Mouse (Mus musculus): ENCODE results near the gene Fbxo48.

The Fbxo48 gene

DNA sequence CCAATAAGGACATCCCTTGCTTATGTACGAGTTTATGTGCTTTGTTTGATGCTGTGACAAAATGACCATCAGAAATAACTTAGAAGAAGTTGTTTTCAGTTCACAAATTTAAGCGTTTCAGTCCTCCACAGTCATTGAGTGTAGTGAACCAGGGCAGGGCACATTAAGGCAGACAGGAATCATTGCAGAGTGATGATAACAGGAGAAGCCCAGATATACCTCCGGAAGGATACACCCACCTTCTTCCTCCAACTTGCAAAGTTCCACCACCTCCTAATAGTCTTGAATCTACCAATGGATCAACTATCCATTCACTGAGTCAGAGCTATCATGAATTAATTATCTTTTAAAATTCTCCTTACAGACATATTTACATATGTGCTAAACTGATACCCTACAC lies 20.9 kb downstream of the Fbxo48 start:
- DNase-seq (ENCODE audit: low spot score in 2 of 2) = no peak

DNA sequence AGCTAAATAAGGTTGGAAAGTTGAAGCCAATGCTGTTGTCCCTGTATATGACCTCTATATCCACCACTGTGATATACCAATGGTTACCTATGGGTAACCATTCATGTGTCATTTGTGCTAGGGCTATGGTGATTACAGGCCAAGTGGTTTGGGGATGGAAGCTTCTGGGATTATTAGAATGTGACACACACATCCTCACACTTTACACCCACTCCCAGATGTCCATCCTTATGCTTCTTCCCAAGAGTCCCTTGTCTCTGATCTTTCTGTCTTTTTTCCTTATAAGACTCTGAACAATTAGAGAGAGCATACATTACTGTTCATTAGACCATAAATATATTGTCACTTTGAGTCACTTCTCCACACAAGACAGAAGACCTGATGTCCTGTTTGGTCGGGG lies 21.9 kb downstream of the Fbxo48 start:
- no peak for DNase-seq (ENCODE audit: low spot score in 2 of 2)

DNA sequence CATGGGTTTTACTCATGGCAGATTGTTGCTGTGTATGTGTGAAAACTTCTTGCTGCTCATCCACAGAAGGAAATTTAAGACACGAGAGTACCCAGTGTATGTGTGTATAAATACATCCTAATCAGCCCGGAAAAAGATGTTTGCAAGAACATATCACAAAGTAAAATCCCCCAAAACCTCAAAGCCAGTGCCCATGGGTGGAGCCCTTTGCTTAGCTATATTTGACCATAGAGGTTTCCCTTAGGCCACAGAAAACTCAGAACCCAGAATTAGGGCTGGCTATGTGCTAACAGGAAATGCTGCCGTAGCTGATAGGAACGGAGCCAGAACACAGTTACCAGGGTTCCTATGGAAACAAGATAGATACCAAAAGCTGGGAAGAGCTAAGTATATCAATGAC lies 25.8 kb downstream of the Fbxo48 start:
- no peak for DNase-seq (ENCODE audit: low spot score in 2 of 2)

DNA sequence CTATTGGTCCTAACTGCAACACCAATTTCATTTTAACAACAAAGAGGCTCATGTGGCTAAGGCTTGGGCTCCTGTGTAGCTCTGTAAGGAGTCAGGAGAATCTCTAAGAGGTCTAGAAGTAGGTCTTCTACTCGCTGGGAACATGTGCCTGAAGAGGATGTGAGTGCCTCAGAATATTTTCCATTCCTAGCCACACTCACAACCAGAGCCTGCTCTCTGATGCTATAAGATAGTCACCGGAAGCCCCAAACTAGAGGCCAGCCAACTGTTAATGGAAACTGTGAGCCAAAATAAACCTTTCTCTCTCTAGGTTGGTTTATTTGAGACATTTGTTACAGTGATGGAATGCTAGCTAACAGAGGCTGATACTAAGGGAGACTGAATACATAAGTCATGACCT lies 26.4 kb downstream of the Fbxo48 start:
- no peak for DNase-seq (ENCODE audit: low spot score in 2 of 2)

DNA sequence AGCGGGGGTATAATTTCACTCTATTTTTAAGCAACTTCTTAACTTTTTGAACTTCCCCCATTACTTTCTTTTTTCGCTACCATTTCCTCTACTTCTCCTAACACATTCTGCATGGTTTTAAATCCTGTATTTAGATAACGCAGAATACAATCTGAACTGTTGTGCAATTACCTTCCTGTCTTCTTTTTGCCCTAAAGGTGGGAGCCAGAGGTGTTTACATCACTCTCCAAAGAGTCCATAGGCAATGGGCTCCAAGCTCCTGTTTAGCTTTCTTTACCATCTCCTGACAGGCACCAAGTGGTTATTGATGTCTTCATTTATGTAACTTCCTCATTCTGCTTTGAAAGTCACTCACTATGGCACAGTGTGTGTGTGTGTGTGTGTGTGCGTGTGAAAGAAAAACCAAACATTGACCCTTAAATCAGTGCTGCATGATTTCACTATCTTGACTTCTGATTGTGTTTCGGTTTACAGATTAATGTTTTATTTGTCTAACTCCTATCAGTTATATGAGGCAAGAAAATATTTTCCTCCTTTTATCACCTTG lies 27.1 kb downstream of the Fbxo48 start:
- DNase-seq (ENCODE audit: low spot score in 2 of 2) = no peak

DNA sequence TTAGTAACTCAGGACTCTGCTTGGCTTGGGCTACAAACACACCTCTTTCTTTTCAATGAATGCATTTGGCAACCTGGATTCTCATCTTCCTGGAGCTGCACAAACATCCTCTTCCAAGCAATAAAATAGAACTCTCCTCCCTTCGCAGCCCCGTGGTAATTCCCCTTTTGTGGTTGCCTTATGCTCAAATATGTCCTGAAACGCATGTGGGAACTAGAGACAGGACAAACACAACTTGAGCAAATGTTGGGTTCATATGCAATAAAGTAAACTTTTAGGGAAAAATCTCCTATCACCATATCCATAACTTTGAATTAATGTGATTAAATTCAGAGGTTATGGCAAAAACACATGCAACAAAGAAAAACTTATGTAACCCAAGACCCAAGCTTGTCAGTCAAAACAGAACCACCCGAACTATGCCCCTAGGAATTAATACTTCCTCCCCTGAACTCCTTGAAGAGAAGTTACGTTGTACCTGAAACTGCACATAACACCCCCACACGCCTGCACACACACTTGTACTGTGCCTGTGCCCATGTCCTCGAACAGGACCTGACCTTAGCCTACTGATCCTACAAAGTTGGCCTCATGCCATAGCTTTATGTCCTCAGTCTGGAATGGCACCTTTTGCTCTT lies 35.5 kb downstream of the Fbxo48 start:
- DNase-seq (ENCODE audit: low spot score in 2 of 2) = no peak

DNA sequence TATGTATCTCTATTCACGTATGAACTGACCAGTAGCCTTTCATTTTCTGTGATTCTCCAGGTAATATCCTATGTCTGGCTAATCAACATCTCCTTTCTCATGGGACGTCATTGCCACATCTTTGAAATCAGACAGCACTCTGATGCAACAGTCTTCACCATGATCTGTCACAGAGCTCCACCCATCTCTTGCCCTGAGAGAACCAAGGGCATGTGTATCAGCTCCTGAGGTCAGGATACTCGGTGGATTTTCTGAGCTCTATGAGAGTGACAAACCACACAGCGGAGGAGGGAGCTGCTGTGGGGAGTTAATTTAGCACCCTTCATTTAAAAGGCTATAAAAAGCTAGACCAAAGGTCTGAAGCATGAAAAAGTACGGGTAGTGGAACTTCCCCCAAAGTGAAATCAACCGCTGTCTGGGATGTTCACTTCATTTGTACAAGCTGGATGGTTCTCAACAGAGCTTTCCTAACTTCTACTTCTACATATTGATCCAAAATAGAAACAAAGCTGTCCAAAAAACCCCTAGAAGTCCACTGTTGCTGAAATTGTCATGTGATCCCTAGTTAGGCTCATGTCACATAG lies 36.7 kb downstream of the Fbxo48 start:
- no peak for DNase-seq (ENCODE audit: low spot score in 2 of 2)

DNA sequence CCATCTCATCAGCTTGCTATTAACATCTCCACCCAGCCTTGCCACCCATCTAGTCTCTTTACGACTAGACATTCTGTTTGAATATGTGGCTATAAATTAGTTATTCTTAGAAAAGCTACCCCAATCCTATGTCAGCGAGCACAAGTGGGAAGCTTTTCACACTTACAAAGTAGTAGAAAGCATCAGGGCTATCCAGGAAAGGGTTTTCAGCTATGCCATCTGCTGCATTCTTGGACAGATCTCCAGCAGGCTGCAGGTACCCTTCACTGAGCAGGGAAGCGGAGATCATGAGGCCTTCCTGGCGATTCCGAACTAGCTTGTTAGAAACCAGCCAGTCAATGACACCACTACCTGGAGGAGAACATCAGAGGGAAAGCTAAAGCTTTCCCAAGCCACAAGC lies 38.7 kb downstream of the Fbxo48 start:
- no peak for DNase-seq (ENCODE audit: low spot score in 2 of 2)

DNA sequence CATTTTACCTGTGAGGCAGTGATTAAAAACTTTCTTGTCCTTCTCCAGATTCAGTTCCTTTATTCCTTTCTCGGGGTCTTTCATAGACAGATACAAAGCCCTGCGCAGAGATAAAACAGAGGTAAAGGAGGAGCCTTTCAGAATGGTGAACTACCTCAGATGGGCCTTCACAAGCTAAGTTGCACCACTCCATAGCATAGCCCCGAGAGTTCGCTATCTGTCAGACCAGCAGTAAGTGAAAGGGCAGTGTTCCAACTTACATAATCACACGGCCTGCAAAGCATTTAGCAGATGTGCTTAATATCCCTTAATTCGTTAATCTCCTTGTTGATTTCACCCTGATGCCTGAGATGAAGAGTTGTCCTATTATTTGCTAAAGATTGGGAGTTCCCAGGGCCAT lies 41.7 kb downstream of the Fbxo48 start:
- DNase-seq (ENCODE audit: low spot score in 2 of 2) = no peak

DNA sequence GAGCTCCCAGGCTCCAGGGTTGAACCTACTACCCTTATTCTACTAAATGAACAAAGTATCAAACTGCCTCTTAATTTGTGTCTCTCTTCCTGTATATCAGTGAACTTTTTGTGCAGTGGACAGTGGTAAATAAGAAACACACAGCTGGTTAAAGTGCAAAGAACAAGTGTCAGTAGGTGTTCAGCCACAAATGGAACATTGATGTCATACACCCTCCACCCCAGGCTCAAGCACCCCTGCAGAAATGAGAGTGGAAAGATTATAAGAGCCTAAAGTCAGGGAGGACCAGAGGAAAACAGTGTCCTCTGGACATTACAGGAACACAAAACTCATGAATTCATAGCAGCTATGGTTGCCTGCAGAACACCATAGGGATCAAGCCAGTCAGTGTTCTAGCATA lies 45.6 kb downstream of the Fbxo48 start:
- DNase-seq (ENCODE audit: low spot score in 2 of 2) = no peak

DNA sequence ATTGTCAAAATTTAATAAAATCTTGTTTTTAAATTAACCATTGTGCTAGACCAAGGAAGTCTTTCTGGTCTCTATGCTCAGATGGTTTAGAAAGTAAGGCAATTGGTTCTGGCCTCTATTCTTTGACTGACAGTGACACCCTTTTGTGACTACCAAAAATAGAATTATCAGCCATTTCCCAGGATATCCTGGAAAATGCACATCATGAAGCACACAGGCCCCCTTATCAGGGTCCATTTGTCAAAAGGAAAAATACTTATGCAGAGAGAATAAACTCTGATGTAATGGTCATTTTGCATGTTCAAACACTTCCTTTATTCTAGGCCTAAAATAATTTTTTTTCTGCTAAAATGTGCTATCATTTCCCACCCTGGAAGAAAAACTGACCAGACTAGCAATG lies 46.3 kb downstream of the Fbxo48 start:
- DNase-seq (ENCODE audit: low spot score in 2 of 2) = no peak

DNA sequence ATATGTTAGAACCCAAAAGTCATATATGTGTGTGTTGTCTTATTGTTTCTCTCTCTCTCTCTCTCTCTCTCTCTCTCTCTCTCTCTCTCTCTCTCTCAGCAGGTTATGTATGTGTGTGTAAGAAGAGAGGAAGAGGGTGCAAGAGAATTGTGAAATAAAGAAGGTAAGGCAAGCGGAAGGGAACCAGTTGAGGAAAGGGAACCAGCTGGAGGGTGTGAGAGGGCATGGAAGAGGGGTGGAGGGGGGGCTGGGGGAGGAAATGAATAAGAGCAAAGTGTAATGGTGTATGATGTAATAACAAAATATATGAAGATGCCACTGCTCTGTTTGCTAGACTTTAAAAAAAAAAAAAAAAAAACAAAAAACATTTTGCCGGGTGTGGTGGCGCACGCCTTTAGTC lies 48.2 kb downstream of the Fbxo48 start:
- no peak for DNase-seq (ENCODE audit: low spot score in 2 of 2)

DNA sequence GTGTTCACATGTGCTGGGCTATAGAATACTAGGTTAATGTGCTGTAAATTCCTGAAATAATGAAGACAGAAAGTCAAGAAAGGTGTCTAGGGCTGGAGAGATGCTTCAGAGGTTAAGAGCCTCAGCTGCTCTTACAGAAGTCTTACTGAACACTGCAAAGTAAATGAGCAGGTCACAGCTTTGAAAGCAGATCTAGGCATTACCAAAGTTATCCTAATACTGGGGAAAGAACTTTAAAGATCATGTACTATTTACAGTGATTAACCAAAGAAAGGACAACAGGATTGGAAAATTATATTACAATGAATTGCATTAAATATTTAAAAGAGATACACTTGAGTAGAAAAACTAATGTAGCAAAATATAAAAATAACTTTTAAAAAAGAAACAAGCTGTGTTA lies 48.8 kb downstream of the Fbxo48 start:
- no peak for DNase-seq (ENCODE audit: low spot score in 2 of 2)

DNA sequence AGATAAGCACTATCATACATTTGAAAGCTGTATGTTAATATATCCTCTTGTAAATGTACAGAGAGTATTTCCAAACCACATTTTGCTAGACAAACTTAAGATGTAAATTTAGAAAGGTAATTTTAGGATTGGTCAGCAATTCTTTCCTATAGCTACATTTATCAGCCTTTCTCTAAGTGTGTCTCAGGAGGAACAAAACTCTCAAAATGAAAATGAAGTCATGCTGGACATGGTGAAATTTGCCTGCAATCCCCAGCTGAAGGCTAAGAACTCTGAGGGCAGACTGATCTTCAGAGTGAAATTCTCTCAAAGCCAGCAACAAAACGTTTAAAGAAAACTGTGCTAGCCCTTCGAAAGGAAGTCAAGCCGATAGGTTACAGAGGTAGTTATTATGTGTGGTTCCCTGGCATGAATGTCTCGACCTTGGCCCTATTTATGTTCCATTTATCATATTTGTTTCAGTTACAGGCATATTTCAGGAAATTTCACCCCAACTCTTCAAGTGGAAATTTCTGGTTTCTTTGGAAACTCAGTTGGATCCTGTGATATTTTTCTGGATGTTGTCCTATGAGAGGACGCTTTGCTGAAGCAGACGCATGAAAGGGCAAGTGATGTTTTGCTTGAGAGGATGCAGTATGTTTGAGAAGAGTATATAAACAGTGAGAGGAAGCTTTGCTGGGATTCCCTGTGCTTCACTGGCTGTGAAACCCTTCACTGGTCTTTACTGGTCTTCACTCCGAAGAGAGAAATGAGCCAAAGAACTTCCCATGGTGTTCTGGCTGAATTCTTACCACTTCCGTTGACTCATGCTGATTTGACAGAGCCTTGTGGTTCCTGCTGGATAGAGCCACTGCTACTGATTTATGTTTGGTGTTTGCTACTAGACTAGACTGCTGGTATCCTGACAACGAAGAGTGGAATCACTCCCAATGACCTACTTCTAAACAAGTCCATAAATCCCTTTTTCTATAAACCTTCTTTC lies 49.5 kb downstream of the Fbxo48 start:
- no peak for DNase-seq (ENCODE audit: low spot score in 2 of 2)

DNA sequence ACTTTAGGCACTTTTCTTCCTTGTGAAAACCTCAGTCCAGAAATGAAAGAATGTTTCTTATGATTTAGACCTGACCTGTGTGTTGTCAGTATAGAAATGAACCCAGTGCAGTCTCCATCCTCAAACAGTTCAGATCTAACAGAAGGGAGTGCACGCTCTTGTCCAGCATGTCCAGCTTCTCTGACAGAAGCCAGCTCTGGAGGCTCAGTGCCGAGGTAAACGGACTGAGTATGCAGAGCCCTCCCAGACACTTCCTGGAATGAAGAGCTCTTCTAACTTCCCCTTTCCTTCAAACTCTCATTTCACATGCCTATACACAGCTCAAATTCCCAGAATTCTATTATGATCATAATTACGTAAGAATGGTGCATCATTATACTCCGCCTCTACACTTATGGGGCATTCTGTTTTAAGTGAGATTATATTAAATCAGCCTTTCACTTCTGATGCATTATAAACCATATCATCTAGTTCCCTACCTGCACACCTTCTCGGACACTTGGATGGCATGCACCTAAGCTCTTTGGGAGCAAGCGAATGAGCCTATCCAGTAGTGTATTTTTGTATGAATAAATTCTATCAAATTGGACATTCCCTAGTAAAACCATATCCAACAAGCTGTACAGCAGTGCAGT lies 51.7 kb downstream of the Fbxo48 start:
- no peak for DNase-seq (ENCODE audit: low spot score in 2 of 2)

DNA sequence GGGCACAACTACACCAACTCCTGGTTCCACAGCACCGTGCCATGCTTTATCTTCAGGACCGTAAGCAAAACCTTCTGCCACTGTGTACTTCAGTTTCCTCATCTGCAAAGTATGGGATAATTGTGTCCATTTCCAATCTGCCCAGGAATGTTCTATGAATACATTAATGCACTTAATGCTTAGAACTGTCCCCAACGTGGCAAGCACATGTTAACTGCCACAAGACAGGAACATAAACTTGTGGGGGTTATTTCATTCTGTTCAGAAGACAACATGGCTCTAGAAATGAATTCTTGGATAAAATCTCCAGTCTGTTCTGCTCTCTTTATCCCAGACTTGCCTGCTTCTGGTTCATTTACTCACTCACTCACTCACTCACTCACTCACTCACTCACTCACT lies 52.6 kb downstream of the Fbxo48 start:
- DNase-seq (ENCODE audit: low spot score in 2 of 2) = no peak
